Mouse (Mus musculus) CH12.LX (cell line): Measurements from ENCODE around the gene Il12rb1. TPM values are rescaled to one million over a fixed set of nuclear protein-coding genes. Genes with fewer than 3 reads are reported as not detected.

Experiments used
- DNase-seq: peaks from one replicate; pipeline ENCODE4 v3.0.0-alpha.2; 2013; ENCODE audit errors: extremely low read depth
- H3K27ac ChIP-seq: 2 replicates; pipeline ENCODE4 v1.5.1; 2012; ENCODE audit warnings: low read depth, mild to moderate bottlenecking, control low read depth, moderate library complexity; ENCODE audit not compliant: insufficient read depth
- H3K27me3 ChIP-seq: replicated peaks from 2 replicates; pipeline ENCODE3; 2012; ENCODE audit warnings: inconsistent platforms
- H3K36me3 ChIP-seq, 2 experiments: replicated peaks in 1 of 2; 2 replicates each; pipeline versions ENCODE3 to v1.6.1; 2012; ENCODE audit warnings: inconsistent platforms in 1 of 2, low read length in 1 of 2, mild to moderate bottlenecking in 1 of 2, mixed read lengths in 1 of 2, moderate library complexity in 1 of 2; ENCODE audit not compliant: control insufficient read depth in 1 of 2, insufficient read depth in 1 of 2
- H3K4me1 ChIP-seq, 2 experiments: 2 replicates each; pipeline ENCODE4 v1.6.1; 2012; ENCODE audit warnings: inconsistent platforms in 1 of 2, moderate library complexity in 1 of 2; ENCODE audit not compliant: insufficient read depth in 2 of 2, control insufficient read depth in 1 of 2
- H3K4me2 ChIP-seq: 2 replicates; pipeline ENCODE4 v1.6.1; 2012; ENCODE audit warnings: low read depth, mild to moderate bottlenecking, control low read depth; ENCODE audit not compliant: poor library complexity, insufficient read depth, severe bottlenecking
- H3K4me3 ChIP-seq, 3 experiments: fragments of 150-350 bp in 1 of 3; sonication (generic) in 1 of 3; replicated peaks in 1 of 3; 2 replicates each; pipeline versions ENCODE3 to v1.5.1; 2011 to 2012; ENCODE audit warnings: low read depth in 2 of 3, low read length in 2 of 3, mild to moderate bottlenecking in 2 of 3, moderate library complexity in 2 of 3, control low read depth in 1 of 3, improper control_type of control experiment in 1 of 3, inconsistent platforms in 1 of 3, mixed read lengths in 1 of 3; ENCODE audit not compliant: poor library complexity in 1 of 3
- H3K79me2 ChIP-seq: replicated peaks from 2 replicates; pipeline ENCODE4 v1.6.1; 2012; ENCODE audit warnings: mild to moderate bottlenecking, moderate library complexity; ENCODE audit not compliant: control insufficient read depth, poor library complexity, insufficient read depth, severe bottlenecking; ENCODE audit errors: extremely low read depth
- H3K9ac ChIP-seq: 2 replicates; pipeline ENCODE4 v1.6.1; 2012; ENCODE audit warnings: low read depth, mild to moderate bottlenecking, control low read depth, moderate library complexity; ENCODE audit not compliant: insufficient read depth
- H3K9me3 ChIP-seq: replicated peaks from 2 replicates; pipeline ENCODE3; 2012; ENCODE audit warnings: low read length, inconsistent platforms, mixed read lengths
- BHLHE40 ChIP-seq: IDR thresholded peaks from 2 replicates; pipeline ENCODE4 v1.6.1; 2011; ENCODE audit warnings: mild to moderate bottlenecking, low read depth, low read length, improper control_type of control experiment
- EP300 ChIP-seq: IDR thresholded peaks from 2 replicates; pipeline ENCODE4 v1.6.1; 2011; ENCODE audit warnings: low read length, improper control_type of control experiment
- HCFC1 ChIP-seq: IDR thresholded peaks from 2 replicates; pipeline ENCODE4 v1.6.1; 2012; ENCODE audit warnings: low read depth, mild to moderate bottlenecking, inconsistent platforms, low read length, improper control_type of control experiment
- IRF4 ChIP-seq: IDR thresholded peaks from 2 replicates; pipeline ENCODE4 v1.6.1; 2014; ENCODE audit warnings: low read depth, mild to moderate bottlenecking, inconsistent platforms, low read length, improper control_type of control experiment
- JUND ChIP-seq: conservative IDR thresholded peaks from 2 replicates; pipeline ENCODE4 v1.6.1; 2011; ENCODE audit warnings: low read depth, low read length, improper control_type of control experiment
- KAT2A ChIP-seq: IDR thresholded peaks from 2 replicates; pipeline ENCODE4 v1.6.1; 2012; ENCODE audit warnings: low read length, improper control_type of control experiment, inconsistent platforms; ENCODE audit not compliant: insufficient replicate concordance
- MEF2A ChIP-seq: IDR thresholded peaks from 2 replicates; pipeline ENCODE4 v1.6.1; 2014; ENCODE audit warnings: low read depth, mild to moderate bottlenecking, inconsistent platforms, low read length, improper control_type of control experiment, borderline replicate concordance
- NELFE ChIP-seq: IDR thresholded peaks from 2 replicates; pipeline ENCODE4 v1.6.1; 2011; ENCODE audit warnings: low read depth, low read length, improper control_type of control experiment
- PAX5 ChIP-seq: IDR thresholded peaks from 2 replicates; pipeline ENCODE4 v1.6.1; 2012; ENCODE audit warnings: low read length, inconsistent platforms, mixed read lengths
- RCOR1 ChIP-seq: conservative IDR thresholded peaks from 2 replicates; pipeline ENCODE4 v1.6.1; 2012; ENCODE audit warnings: low read depth, mild to moderate bottlenecking, inconsistent platforms, low read length, improper control_type of control experiment
- TBP ChIP-seq: conservative IDR thresholded peaks from 2 replicates; pipeline ENCODE4 v1.6.1; 2011; ENCODE audit warnings: low read depth, low read length, improper control_type of control experiment
- TCF12 ChIP-seq: IDR thresholded peaks from 2 replicates; pipeline ENCODE4 v1.6.1; 2014; ENCODE audit warnings: low read depth, mild to moderate bottlenecking, inconsistent platforms, low read length, improper control_type of control experiment
- UBTF ChIP-seq: IDR thresholded peaks from 2 replicates; pipeline ENCODE4 v1.6.1; 2012; ENCODE audit warnings: low read depth, mild to moderate bottlenecking, inconsistent platforms, low read length, improper control_type of control experiment, moderate library complexity
- USF1 ChIP-seq: IDR thresholded peaks from 2 replicates; pipeline ENCODE4 v1.6.1; 2014; ENCODE audit warnings: low read depth, mild to moderate bottlenecking, inconsistent platforms, low read length, improper control_type of control experiment
- USF2 ChIP-seq: conservative IDR thresholded peaks from 2 replicates; pipeline ENCODE4 v1.6.1; 2011; ENCODE audit warnings: low read depth, low read length, improper control_type of control experiment
- ZC3H11A ChIP-seq: IDR thresholded peaks from 2 replicates; pipeline ENCODE4 v1.6.1; 2012; ENCODE audit warnings: low read depth, mild to moderate bottlenecking, inconsistent platforms, low read length, improper control_type of control experiment
- ZKSCAN1 ChIP-seq: IDR thresholded peaks from 2 replicates; pipeline ENCODE4 v1.6.1; 2012; ENCODE audit warnings: low read depth, inconsistent platforms, low read length, improper control_type of control experiment, borderline replicate concordance
- ZNF384 ChIP-seq: IDR thresholded peaks from 2 replicates; pipeline ENCODE4 v1.6.1; 2012; ENCODE audit warnings: low read depth, low read length, improper control_type of control experiment, inconsistent platforms
- dilution Hi-C: fragments of 300-500 bp; cut with MboI; formaldehyde crosslinking; loops from 2 replicates; pipeline ENCODE4 v1.14.3; 2020; ENCODE audit warnings: low sequenced_read_pairs; ENCODE audit not compliant: extremely low pct_unique_long_range_greater_than_20kb, extremely low pct_ligation_motif_present
- in situ Hi-C: fragments of 300-500 bp; cut with MboI; formaldehyde crosslinking; loops from 3 replicates; pipeline ENCODE4 v1.14.3; 2019; ENCODE audit warnings: low sequenced_read_pairs, low pct_ligation_motif_present, low pct_unique_long_range_greater_than_20kb, mixed read lengths
- polyA plus RNA-seq: library from polyadenylated mRNA; unstranded; fragments of >175 nt; gene quantifications from 2 replicates; pipeline ENCODE4 v1.2.1, GENCODE M21; 2012; ENCODE audit warnings: low read depth; ENCODE audit not compliant: insufficient read length
- total RNA-seq, 2 experiments: library from RNA; depleted of rRNA; stranded (reverse); fragments of 300-350 nt in 1 of 2; fragments of >200 nt in 1 of 2; gene quantifications; 2 replicates each; pipeline ENCODE4 v1.2.3; 2012 to 2014

The Il12rb1 gene
- total and polyA plus RNA-seq, 3 experiments: 4.5 to 23.2 (median 12.5) TPM

DNA sequence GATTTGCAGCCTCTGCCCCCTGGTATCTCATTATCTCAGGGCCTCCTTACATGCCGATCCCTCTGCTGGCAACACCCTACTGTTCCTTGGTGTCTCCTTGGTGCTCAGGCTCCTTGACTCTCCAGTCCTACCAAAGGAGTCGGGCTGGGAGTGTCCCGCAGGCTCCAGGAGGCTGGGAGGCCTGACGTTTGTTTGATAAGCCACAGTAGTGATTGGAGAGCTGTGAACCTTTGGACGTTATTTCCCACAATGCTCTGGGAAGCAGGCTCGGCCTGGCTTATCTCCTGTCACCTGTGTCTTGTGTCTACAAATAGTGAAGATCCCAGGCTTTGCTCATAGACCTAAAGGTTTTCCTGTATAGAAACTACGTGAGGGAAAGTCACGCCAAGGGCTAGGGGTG lies 44.2 kb upstream of the Il12rb1 start:
- H3K27me3 ChIP-seq: no peaks in the 10 kb centered on the region
- DNase-seq: no peak
- H3K27ac ChIP-seq: no peak overlapping the region
- no peaks in the 10 kb centered on the region for H3K79me2 ChIP-seq
- no peak overlapping the region for H3K4me2 ChIP-seq
- no peaks in the 10 kb centered on the region for H3K9me3 ChIP-seq
- H3K36me3 ChIP-seq: peaks cover 17 to 43% of the 10 kb centered on the region in 2 experiments
- TF ChIP-seq USF2 (no peak), KAT2A (no peak), NELFE (no peak), BHLHE40 (no peak), USF1 (no peak), HCFC1 (no peak)
- H3K9ac ChIP-seq: no peak overlapping the region
- in situ Hi-C loops (loop anchor here (5.0 kb wide), 1 partner anchor 78 kb away; no protein-coding TSS in a partner anchor), dilution Hi-C loops (no loop called here)
- no peak overlapping the region for H3K4me3 ChIP-seq
- peaks cover 25 to 71% of the 10 kb centered on the region in 2 experiments for H3K4me1 ChIP-seq

- dilution Hi-C loops: no loop called here
- no peak overlapping the region for H3K9ac ChIP-seq
- peaks cover 20 to 47% of the 10 kb centered on the region in 2 experiments for H3K36me3 ChIP-seq
- H3K27me3 ChIP-seq: no peaks in the 10 kb centered on the region
- in situ Hi-C loops: loop anchor here (5.0 kb wide), 2 partner anchors 38 to 78 kb away; no protein-coding TSS in a partner anchor
- TF ChIP-seq ZKSCAN1: no peak
- TF ChIP-seq USF1: no peak
- no peak for TF ChIP-seq ZNF384
- TF ChIP-seq PAX5: no peak
- no peak for TF ChIP-seq TBP
- no peaks in the 10 kb centered on the region for H3K79me2 ChIP-seq
- no peaks in the 10 kb centered on the region for H3K9me3 ChIP-seq
- no peak overlapping the region for H3K4me2 ChIP-seq
- peak overlapping the region in 1 of 3 experiments; percentile 0 for H3K4me3 ChIP-seq
- H3K4me1 ChIP-seq: peaks cover 30 to 73% of the 10 kb centered on the region in 2 experiments
- no peak overlapping the region for H3K27ac ChIP-seq
- DNase-seq: no peak
Observed at GRCm38 (mm10) chr8:70764676-70765075, 43.6 kb upstream of the Il12rb1 start.

- H3K4me1 ChIP-seq: peaks cover 29 to 71% of the 10 kb centered on the region in 2 experiments
- peak overlapping the region in 2 of 3 experiments; percentile 62 to 69 for H3K4me3 ChIP-seq
- TF ChIP-seq IRF4 (no peak), EP300 (no peak), UBTF (no peak), TCF12 (no peak), PAX5 (no peak), RCOR1 (no peak), ZC3H11A (no peak), MEF2A (no peak), JUND (no peak), HCFC1 (no peak), BHLHE40 (no peak), KAT2A (no peak), USF1 (no peak)
- no peak overlapping the region for H3K27ac ChIP-seq
- in situ Hi-C loops (loop anchor here (5.0 kb wide), 1 partner anchor 37 kb away; no protein-coding TSS in a partner anchor), dilution Hi-C loops (no loop called here)
- no peaks in the 10 kb centered on the region for H3K9me3 ChIP-seq
- no peak for DNase-seq
- no peak overlapping the region for H3K9ac ChIP-seq
- peak overlapping the region; percentile 69 for H3K4me2 ChIP-seq
- no peaks in the 10 kb centered on the region for H3K79me2 ChIP-seq
- H3K36me3 ChIP-seq: peaks cover 24 to 54% of the 10 kb centered on the region in 2 experiments
- H3K27me3 ChIP-seq: no peaks in the 10 kb centered on the region
Observed at GRCm38 (mm10) chr8:70765329-70765728, 42.9 kb upstream of the Il12rb1 start.
